Mouse (Mus musculus): ENCODE data around the gene Jmjd7.

DNA sequence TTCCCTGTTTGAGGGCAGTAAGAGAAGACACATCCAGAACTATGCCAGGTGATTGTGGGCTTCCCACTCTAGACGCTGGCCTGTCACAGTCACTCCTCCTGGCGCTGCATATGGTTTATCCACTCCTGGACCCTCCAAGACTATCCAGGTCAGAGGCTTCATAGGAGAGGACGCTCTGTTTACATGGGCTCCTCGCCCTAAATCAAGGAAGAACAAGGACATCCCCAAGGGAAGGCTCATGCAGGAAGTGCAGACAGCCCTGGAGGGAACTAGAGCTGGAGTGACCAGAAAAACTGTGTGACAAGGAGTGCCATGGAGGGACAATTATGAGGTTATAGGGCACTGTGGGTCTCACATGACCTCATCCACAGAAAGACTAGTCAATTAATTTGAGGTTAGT, 29.9 kb upstream of the Jmjd7 start:
- no peak for TF ChIP-seq CTCF (IDR thresholded peaks at IDR 0.05; ENCODE audit: low read depth, low read length)
- no peak for TF ChIP-seq POLR2AphosphoS5 (IDR thresholded peaks at IDR 0.05; ENCODE audit: insufficient replicate concordance, low read depth, low read length)
- TF ChIP-seq GATA1 (IDR thresholded peaks at IDR 0.05; ENCODE audit: borderline replicate concordance, low read length): no peak
- no peak for TF ChIP-seq GATA2 (IDR thresholded peaks at IDR 0.05; ENCODE audit: borderline replicate concordance, low read depth, low read length)
